Mouse (Mus musculus): ENCODE results near the gene Cdkl3. TPM values are rescaled to one million over a fixed set of nuclear protein-coding genes. Genes with fewer than 3 reads are reported as not detected.
"Not testable (repeated sequence)": the region's sequence is repeated elsewhere in the genome, so short reads cannot be mapped to it uniquely, and the experiment has no call there.

The Cdkl3 gene
- total RNA-seq, 2 experiments from 2014 or later, result 1.6 to 2.5 TPM

- DNase-seq, result no peak
- intact Hi-C loops (cut with DNase I), result no loop called here
Measured at GRCm38 (mm10) chr11:52106438-52106837, 102.4 kb downstream of the Cdkl3 start.

DNA sequence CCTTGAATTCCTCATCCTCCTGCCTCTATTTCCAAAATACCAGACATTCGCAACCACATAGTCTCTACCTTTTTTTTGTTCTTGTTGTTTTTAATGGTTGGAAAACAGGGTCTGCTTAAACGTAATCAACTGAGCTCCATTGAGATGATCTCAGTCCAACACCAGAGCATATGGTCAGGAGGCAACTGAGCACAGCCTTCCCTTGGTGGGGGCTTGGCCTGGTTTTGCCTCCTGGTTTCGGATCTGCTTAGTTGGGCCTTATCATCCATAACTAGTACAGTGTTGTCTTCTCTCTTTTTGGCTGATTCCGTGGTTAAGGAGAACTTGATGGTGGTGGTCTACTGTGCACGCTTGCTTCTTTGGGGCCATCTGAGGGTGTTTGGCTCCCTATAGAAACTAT, 104.8 kb downstream of the Cdkl3 start:
- DNase-seq, result no peak
- intact Hi-C loops (cut with DNase I), result no loop called here

DNA sequence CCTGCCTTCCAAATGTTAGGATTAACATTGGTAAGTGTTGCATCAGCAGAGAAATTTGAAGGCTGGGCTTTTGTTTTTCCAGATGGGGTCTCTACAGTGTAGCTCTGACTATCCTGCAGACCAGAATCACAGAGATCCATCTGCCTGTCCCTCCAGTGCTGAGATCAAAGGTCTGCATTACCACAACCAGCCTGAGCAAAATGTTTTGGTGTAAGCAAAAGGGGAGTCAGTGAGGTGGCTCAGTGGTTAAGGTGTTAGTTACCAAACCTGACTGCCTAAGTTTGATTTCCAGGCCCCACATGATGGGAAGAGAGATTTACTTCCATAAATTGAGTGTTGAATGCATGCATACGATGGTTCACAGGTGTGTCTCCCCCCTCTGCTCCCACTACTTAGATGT, 105.4 kb downstream of the Cdkl3 start:
- no peak for DNase-seq
- intact Hi-C loops (cut with DNase I), result no loop called here

GRCm38 (mm10) chr11:52115479-52115878, 111.5 kb downstream of the Cdkl3 start:
- DNase-seq, result no peak
- intact Hi-C loops (cut with DNase I), result no loop called here

GRCm38 (mm10) chr11:52116117-52116516, 112.1 kb downstream of the Cdkl3 start:
- DNase-seq; intact Hi-C loops (cut with DNase I): not testable (repeated sequence)

- no peak for DNase-seq
- intact Hi-C loops (cut with DNase I), result no loop called here
Measured at GRCm38 (mm10) chr11:52117156-52117555, 113.1 kb downstream of the Cdkl3 start.

- intact Hi-C loops (cut with DNase I); DNase-seq: not testable (repeated sequence)
Measured at GRCm38 (mm10) chr11:52120415-52120814, 116.4 kb downstream of the Cdkl3 start.

DNA sequence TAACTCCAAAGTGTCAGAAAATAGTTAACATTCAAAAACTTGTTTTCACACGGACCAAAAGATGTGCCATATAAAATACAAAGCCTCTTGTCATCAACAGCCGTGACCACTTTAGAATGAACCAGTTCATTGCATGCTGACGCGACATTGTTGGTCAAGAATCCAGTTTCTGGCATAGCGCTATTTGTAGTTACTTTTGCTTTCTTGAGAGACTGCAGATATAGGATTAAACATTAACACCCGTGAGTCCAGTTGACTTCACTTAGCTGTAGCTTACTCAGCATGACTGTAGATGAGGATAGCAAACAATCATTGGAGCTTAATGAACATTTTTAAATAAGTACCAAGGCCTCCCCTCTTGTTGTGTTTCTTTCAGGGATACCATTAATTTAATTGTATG, 118.0 kb downstream of the Cdkl3 start:
- intact Hi-C loops (cut with DNase I), result no loop called here
- no peak for DNase-seq

DNA sequence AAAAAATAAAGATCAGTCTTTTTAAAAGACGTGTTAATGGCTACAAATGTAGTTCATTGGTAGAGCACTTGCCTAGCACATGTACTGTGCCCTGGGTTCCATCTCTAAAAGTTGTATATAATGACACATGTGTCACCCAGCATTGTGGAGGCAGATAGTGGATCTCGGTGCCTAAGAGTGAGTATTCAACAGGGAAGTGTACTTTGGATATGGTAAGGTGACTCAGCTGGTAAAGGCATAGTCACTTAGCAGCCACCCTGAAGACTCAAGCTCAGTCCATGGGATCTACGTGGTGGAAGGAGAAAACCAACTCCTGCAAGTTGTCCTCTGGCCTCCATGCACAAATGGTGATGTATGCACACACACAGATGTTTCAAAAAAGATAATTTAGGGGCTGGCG, 120.4 kb downstream of the Cdkl3 start:
- no peak for DNase-seq
- intact Hi-C loops (cut with DNase I), result no loop called here

DNA sequence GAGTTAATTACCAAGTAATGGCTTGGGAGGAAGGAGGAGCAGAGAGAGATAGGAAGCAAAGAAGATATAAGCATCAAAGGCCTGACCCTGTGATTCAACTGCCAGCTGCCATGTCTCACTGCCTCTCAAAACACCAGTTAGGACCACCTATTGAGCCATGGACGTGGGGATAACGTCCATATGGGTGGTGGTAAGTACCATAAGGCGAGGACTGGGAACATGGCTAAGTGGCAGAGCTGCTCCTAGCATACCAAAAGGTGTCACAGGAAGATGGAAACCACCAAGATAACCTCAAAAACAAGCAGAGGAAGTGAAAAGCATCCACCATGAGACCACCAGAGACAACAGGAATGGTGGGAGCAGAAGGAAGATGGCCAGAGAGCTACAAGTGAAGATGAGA, 123.1 kb downstream of the Cdkl3 start:
- intact Hi-C loops (cut with DNase I), result no loop called here
- DNase-seq, result no peak

GRCm38 (mm10) chr11:52127760-52128159, 123.7 kb downstream of the Cdkl3 start:
- intact Hi-C loops (cut with DNase I), result no loop called here
- DNase-seq, result no peak

DNA sequence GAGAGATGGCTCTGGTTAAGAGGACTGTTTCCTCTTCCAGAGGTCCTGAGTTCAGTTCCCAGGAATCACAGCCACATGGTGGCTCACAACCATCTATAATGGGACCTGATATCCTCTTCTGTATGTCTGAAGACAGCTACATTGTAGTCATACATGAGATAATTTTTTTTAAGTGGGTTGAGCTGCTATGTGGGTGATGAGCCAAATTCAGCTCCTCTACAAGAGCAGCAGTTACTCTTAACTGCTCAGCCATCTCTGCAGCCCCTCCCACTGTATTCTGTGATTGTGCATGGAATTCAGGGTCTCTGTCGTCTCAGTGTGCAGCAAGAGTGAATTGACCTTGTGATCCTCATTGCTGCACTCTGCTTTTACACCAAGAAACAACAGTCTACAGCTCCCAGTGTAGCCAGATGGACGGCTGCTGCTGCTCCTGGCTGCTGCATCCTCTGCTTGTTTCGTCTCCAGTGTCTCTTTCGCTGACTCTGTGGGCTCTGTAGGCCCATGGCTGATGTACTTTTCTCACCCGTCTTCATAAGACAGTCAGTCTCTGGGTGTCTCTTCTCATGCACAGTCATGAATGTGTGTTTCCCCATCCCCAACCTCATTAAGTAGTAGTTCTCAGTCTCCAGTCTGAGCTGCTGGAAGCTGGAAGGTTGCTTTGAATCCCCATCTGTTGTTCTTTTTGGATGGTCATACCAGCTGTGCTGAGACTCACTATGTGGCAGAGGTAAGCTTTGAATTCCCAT, 124.5 kb downstream of the Cdkl3 start:
- DNase-seq, result no peak
- intact Hi-C loops (cut with DNase I), result no loop called here

- intact Hi-C loops (cut with DNase I), result no loop called here
- DNase-seq, result no peak
Measured at GRCm38 (mm10) chr11:52129171-52129570, 125.2 kb downstream of the Cdkl3 start.

GRCm38 (mm10) chr11:52129621-52130450, 125.8 kb downstream of the Cdkl3 start:
- no peak for DNase-seq
- intact Hi-C loops (cut with DNase I), result no loop called here

DNA sequence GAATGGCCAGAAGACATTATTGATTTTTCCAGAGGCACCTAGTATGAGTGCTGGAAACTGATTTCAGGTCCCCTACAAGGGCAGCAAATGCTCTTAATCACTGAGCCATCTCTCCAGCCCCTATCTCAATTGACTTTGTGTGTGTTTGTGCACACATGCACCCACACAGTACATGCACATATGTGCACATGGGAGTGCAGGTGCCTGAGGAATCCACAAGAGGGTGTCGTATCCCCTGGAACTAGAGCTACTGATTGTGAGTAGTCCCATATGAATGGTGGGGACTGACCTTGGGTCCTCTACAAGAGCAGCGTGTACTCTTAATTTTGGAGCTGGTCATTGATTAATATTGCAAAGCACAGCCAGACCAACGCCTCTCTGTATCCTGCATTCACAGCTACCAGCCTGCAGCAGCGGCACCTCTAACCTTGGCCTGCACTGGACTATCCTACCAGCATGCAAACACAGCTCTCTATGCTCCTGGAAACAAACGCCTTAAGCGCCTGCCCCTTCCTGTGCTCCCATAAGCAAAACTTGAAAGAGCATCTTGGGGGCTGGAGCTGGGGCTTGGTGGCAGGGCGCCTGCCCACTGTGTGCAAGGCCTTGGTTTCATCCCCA, 126.5 kb downstream of the Cdkl3 start:
- intact Hi-C loops (cut with DNase I), result no loop called here
- no peak for DNase-seq

Small RNA genes lying within 50 kb of the gene (microRNA-seq; reads per million reads assigned to microRNA genes)
- gene Gm24157, result 0 reads per million in 2 experiments
- gene Mir3061, result 24.3 to 29.0 reads per million in 2 experiments

Other genes starting within 250 kb of the Cdkl3 start
- gene Sec24a, start 240.6 kb upstream of the Cdkl3 start, total RNA-seq (2021), result 10 to 100 TPM; 38.8 to 42.3 TPM
- 100 to 1,000 TPM; 428 to 446 TPM for gene Sar1b, start 240.5 kb upstream of the Cdkl3 start, total RNA-seq (2021)
- 1 to 10 TPM; 3.6 to 4.4 TPM for gene Jade2, start 146.6 kb upstream of the Cdkl3 start, total RNA-seq (2021)
- 10 to 100 TPM; 20.1 to 21.9 TPM for gene Cdkn2aipnl, start 36.6 kb upstream of the Cdkl3 start, total RNA-seq (2021)
- gene Ube2b, start 3.5 kb upstream of the Cdkl3 start, total RNA-seq (2021), result 100 to 1,000 TPM; 386 to 446 TPM
- 10 to 100 TPM; 37.0 to 44.3 TPM for gene Ppp2ca, start 94.5 kb downstream of the Cdkl3 start, total RNA-seq (2021)
- gene Olfr1373, start 141.3 kb downstream of the Cdkl3 start, total RNA-seq (2021), result not detected
- not detected for gene Olfr1371, start 209.8 kb downstream of the Cdkl3 start, total RNA-seq (2021)
- gene Skp1a, start 227.8 kb downstream of the Cdkl3 start, total RNA-seq (2021), result 100 to 1,000 TPM; 244 to 259 TPM